Mouse (Mus musculus) ES-Bruce4 (cell line): ENCODE measurements around the gene Oas1h. TPM values are rescaled to one million over a fixed set of nuclear protein-coding genes. Genes with fewer than 3 reads are reported as not detected.
A peak's percentile ranks its signal among the peaks of the same experiment; 100 is the strongest.
"Not testable (repeated sequence)": the region's sequence is repeated elsewhere in the genome, so short reads cannot be mapped to it uniquely, and the experiment has no call there.

Source experiments
- H3K27ac ChIP-seq: 2 replicates; pipeline ENCODE4 v1.5.1; 2012; ENCODE audit warnings: low read length, inconsistent platforms; ENCODE audit not compliant: insufficient read depth
- H3K27me3 ChIP-seq: 2 replicates; pipeline ENCODE4 v1.6.1; 2012; ENCODE audit warnings: mild to moderate bottlenecking, low read length, inconsistent platforms; ENCODE audit not compliant: control insufficient read depth, poor library complexity, insufficient read depth, severe bottlenecking
- H3K36me3 ChIP-seq: 2 replicates; pipeline ENCODE4 v1.6.1; 2012; ENCODE audit warnings: inconsistent platforms, mild to moderate bottlenecking, low read length, moderate library complexity; ENCODE audit not compliant: control insufficient read depth, poor library complexity, insufficient read depth, severe bottlenecking
- H3K4me1 ChIP-seq: one replicate; pipeline ENCODE4 v1.8.1; 2011; ENCODE audit warnings: low read length; ENCODE audit not compliant: control insufficient read depth, insufficient read depth
- H3K4me3 ChIP-seq: 2 replicates; pipeline ENCODE4 v1.5.1; 2011; ENCODE audit warnings: low read depth, mild to moderate bottlenecking, low read length
- H3K9ac ChIP-seq: 2 replicates; pipeline ENCODE4 v1.6.1; 2012; ENCODE audit warnings: low read depth, mild to moderate bottlenecking, inconsistent platforms; ENCODE audit not compliant: poor library complexity, severe bottlenecking
- H3K9me3 ChIP-seq: replicated peaks from 2 replicates; pipeline ENCODE4 v1.6.1; 2012; ENCODE audit warnings: mild to moderate bottlenecking, low read length, inconsistent platforms; ENCODE audit not compliant: control insufficient read depth, poor library complexity, insufficient read depth, severe bottlenecking
- CTCF ChIP-seq: IDR thresholded peaks from one replicate; pipeline ENCODE4 v1.8.1; 2011; ENCODE audit warnings: low read depth, low read length
- EP300 ChIP-seq: IDR thresholded peaks from 2 replicates; pipeline ENCODE4 v1.6.1; 2011; ENCODE audit warnings: low read depth, low read length; ENCODE audit not compliant: insufficient read depth
- POLR2A ChIP-seq: IDR thresholded peaks from one replicate; pipeline ENCODE4 v1.8.1; 2011; ENCODE audit warnings: low read length; ENCODE audit not compliant: insufficient read depth
- polyA plus RNA-seq: library from polyadenylated mRNA; stranded (reverse); fragments of >200 nt; gene quantifications from 2 replicates; pipeline ENCODE4 v1.2.4, GENCODE M21; 2011; ENCODE audit warnings: low read depth; ENCODE audit not compliant: missing spikeins, insufficient read depth, insufficient read length

Oas1h gene
- polyA plus RNA-seq, 1 experiment, result not detected

- H3K9me3 ChIP-seq, H3K27ac ChIP-seq, H3K27me3 ChIP-seq, H3K4me1 ChIP-seq, H3K9ac ChIP-seq, H3K4me3 ChIP-seq, H3K36me3 ChIP-seq: not testable (repeated sequence)
These were observed 20.5 kb downstream of the Oas1h start for GRCm38 (mm10) chr5:120881681-120882080.

GRCm38 (mm10) chr5:120887413-120887812 lies 26.2 kb downstream of the Oas1h start, which contains the start of gene Oas1g:
Gene Oas1g (minus strand): TSS chr5:120887613.
- Histone ChIP-seq H3K9ac (peak within 1 kb of the TSS; percentile 9; the same call in 1 of the 2 replicates), H3K27ac (peak within 1 kb of the TSS; percentile 23; the same call in 1 of the 2 replicates), H3K4me3 (peak within 1 kb of the TSS; percentile 16; the same call in 1 of the 2 replicates)
- not testable (repeated sequence) for H3K36me3 ChIP-seq, H3K9me3 ChIP-seq, H3K27me3 ChIP-seq, H3K4me1 ChIP-seq

- no peak for TF ChIP-seq CTCF
- no peak for TF ChIP-seq POLR2A
- TF ChIP-seq EP300, result no peak
- Histone ChIP-seq H3K27ac (peak overlapping the region; percentile 23; the same call in 1 of the 2 replicates), H3K4me1 (no peaks in the 10 kb centered on the region), H3K4me3 (no peak overlapping the region; the same call in 1 of the 2 replicates), H3K9ac (no peak overlapping the region), H3K27me3 (no peaks in the 10 kb centered on the region), H3K36me3 (no peaks in the 10 kb centered on the region), H3K9me3 (peaks cover 9% of the 10 kb centered on the region)
These were observed 26.6 kb downstream of the Oas1h start for GRCm38 (mm10) chr5:120887831-120888230.

GRCm38 (mm10) chr5:120888294-120888815 lies 27.1 kb downstream of the Oas1h start:
- Histone ChIP-seq H3K27ac (peak overlapping the region; percentile 23; the same call in 1 of the 2 replicates), H3K4me3 (peak overlapping the region; percentile 75), H3K9me3 (peaks cover 14% of the 10 kb centered on the region), H3K9ac (0 out of 2 replicates have a peak overlapping the region, but pooled peaks have one; percentile 38)
- not testable (repeated sequence) for H3K27me3 ChIP-seq, H3K4me1 ChIP-seq, H3K36me3 ChIP-seq
- TF ChIP-seq POLR2A, result peak; percentile 27

- no peaks in the 10 kb centered on the region for H3K36me3 ChIP-seq
- H3K27ac ChIP-seq, result no peak overlapping the region
- peaks cover 14% of the 10 kb centered on the region for H3K9me3 ChIP-seq
- H3K27me3 ChIP-seq, result no peaks in the 10 kb centered on the region
- no peaks in the 10 kb centered on the region for H3K4me1 ChIP-seq
- H3K9ac ChIP-seq, result no peak overlapping the region
- TF ChIP-seq CTCF, result no peak
- TF ChIP-seq EP300, result no peak
- no peak for TF ChIP-seq POLR2A
- no peak overlapping the region for H3K4me3 ChIP-seq
These were observed 28.8 kb downstream of the Oas1h start for GRCm38 (mm10) chr5:120890026-120890425.

GRCm38 (mm10) chr5:120890991-120891390 lies 29.8 kb downstream of the Oas1h start:
- no peaks in the 10 kb centered on the region for H3K36me3 ChIP-seq
- TF ChIP-seq POLR2A (no peak), CTCF (no peak), EP300 (no peak)
- no peaks in the 10 kb centered on the region for H3K4me1 ChIP-seq
- no peaks in the 10 kb centered on the region for H3K27me3 ChIP-seq
- no peak overlapping the region for H3K4me3 ChIP-seq
- H3K27ac ChIP-seq, result no peak overlapping the region
- no peak overlapping the region for H3K9ac ChIP-seq
- H3K9me3 ChIP-seq, result peaks cover 14% of the 10 kb centered on the region

- H3K36me3 ChIP-seq, H3K27ac ChIP-seq: not testable (repeated sequence)
These were observed 30.5 kb downstream of the Oas1h start for GRCm38 (mm10) chr5:120891566-120892242.

More at GRCm38 (mm10) chr5:120891566-120892242, 30.5 kb downstream of the Oas1h start:
- H3K27me3 ChIP-seq, H3K4me1 ChIP-seq, H3K4me3 ChIP-seq, H3K9ac ChIP-seq: not testable (repeated sequence)
- H3K9me3 ChIP-seq, result peaks cover 14% of the 10 kb centered on the region
